Mouse (Mus musculus) intestine, embryonic 14.5 days (tissue): ENCODE results near the gene Cnih1. TPM values are rescaled to one million over a fixed set of nuclear protein-coding genes. Genes with fewer than 3 reads are reported as not detected.
A peak's percentile ranks its signal among the peaks of the same experiment; 100 is the strongest.

Experiments used
- ATAC-seq: fragments of 200-750 bp; cut with Nextera tagmentation; replicated peaks from 2 replicates; pipeline ENCODE4 v1.8.0; 2017; ENCODE audit warnings: low read depth, moderate number of reproducible peaks, moderate TSS enrichment, moderate library complexity; ENCODE audit not compliant: low FRiP score, low TSS enrichment
- DNase-seq: peaks from one replicate; pipeline ENCODE4 v3.0.0-alpha.2; 2018; ENCODE audit warnings: low spot score
- H3K27ac ChIP-seq: fragments of 300-500 bp; sonication (generic); 2 replicates; pipeline ENCODE4 v1.5.1; 2014; ENCODE audit warnings: low read depth, mild to moderate bottlenecking, control low read depth
- H3K27me3 ChIP-seq: fragments of 300-500 bp; sonication (generic); replicated peaks from 2 replicates; pipeline ENCODE4 v1.6.1; 2014; ENCODE audit warnings: low read length, control low read depth; ENCODE audit not compliant: control insufficient read depth, insufficient read depth
- H3K36me3 ChIP-seq: fragments of 300-500 bp; sonication (generic); 2 replicates; pipeline ENCODE4 v1.6.1; 2014; ENCODE audit warnings: low read length, control low read depth; ENCODE audit not compliant: control insufficient read depth, insufficient read depth
- H3K4me1 ChIP-seq: fragments of 300-500 bp; sonication (generic); replicated peaks from 2 replicates; pipeline ENCODE4 v1.6.1; 2014; ENCODE audit warnings: low read length, control low read depth, mixed read lengths; ENCODE audit not compliant: control insufficient read depth, insufficient read depth
- H3K4me2 ChIP-seq: fragments of 300-500 bp; sonication (generic); 2 replicates; pipeline ENCODE4 v1.6.1; 2014; ENCODE audit warnings: low read length
- H3K4me3 ChIP-seq: fragments of 300-500 bp; sonication (generic); 2 replicates; pipeline ENCODE4 v1.5.1; 2014; ENCODE audit warnings: low read depth, low read length, control low read depth, mixed read lengths
- H3K9ac ChIP-seq: fragments of 300-500 bp; sonication (generic); 2 replicates; pipeline ENCODE4 v1.6.1; 2014; ENCODE audit warnings: mild to moderate bottlenecking, low read length
- H3K9me3 ChIP-seq: fragments of 300-500 bp; sonication (generic); 2 replicates; pipeline ENCODE4 v1.6.1; 2016; ENCODE audit warnings: low read length, control low read depth; ENCODE audit not compliant: control insufficient read depth
- WGBS: fragments of 180-500 bp; shearing (Covaris S2); extraction: QIAGEN DNeasy Blood & Tissue Kit; methylation state at CpG from one replicate; pipeline ENCODE4 v1.1.7; 2014; 5-methylcytosine and 5-hydroxymethylcytosine counted together
- polyA plus RNA-seq: library from polyadenylated mRNA; unstranded; fragments of >200 nt; fragmentation: Nextera tagmentation; extraction: Ambion mirVana; gene quantifications from 2 replicates; pipeline ENCODE4 v1.2.1, GENCODE M21; 2014

The Cnih1 gene
- polyA plus RNA-seq, 1 experiment from 2014 or later, result 207 TPM

- WGBS, result 65% methylated on average over 3 of the region's 3 CpGs
- no peak for ATAC-seq
Measured at GRCm38 (mm10) chr14:46800684-46801345, 12.6 kb upstream of the Cnih1 start.

GRCm38 (mm10) chr14:46794157-46794556 lies 5.9 kb upstream of the Cnih1 start:
- WGBS, result 87% methylated on average over 5 of the region's 5 CpGs
- no peak for DNase-seq
- Histone ChIP-seq H3K4me2 (no peak overlapping the region), H3K4me1 (no peaks in the 10 kb centered on the region), H3K27ac (no peak overlapping the region), H3K27me3 (no peaks in the 10 kb centered on the region), H3K36me3 (no peaks in the 10 kb centered on the region), H3K9ac (no peak overlapping the region), H3K9me3 (0 out of 2 replicates have a peak, but pooled peaks cover under 1% of the 10 kb centered on the region), H3K4me3 (no peak overlapping the region)
- no peak for ATAC-seq

More at GRCm38 (mm10) chr14:46800684-46801345, 12.6 kb upstream of the Cnih1 start:
- H3K4me3 ChIP-seq, result no peak overlapping the region
- no peaks in the 10 kb centered on the region; the same call in 1 of the 2 replicates for H3K36me3 ChIP-seq
- no peak overlapping the region for H3K27ac ChIP-seq
- H3K4me1 ChIP-seq, result no peaks in the 10 kb centered on the region
- H3K27me3 ChIP-seq, result no peaks in the 10 kb centered on the region
- H3K4me2 ChIP-seq, result no peak overlapping the region
- H3K9ac ChIP-seq, result no peak overlapping the region
- 0 out of 2 replicates have a peak, but pooled peaks cover 2% of the 10 kb centered on the region for H3K9me3 ChIP-seq
- DNase-seq, result no peak

- H3K4me1 ChIP-seq, result peaks cover 10% of the 10 kb centered on the region
- no peak overlapping the region for H3K4me2 ChIP-seq
- no peak overlapping the region for H3K4me3 ChIP-seq
- ATAC-seq (no peak), DNase-seq (no peak)
- WGBS, result 92% methylated on average over 6 of the region's 6 CpGs
- no peaks in the 10 kb centered on the region for H3K27me3 ChIP-seq
- no peaks in the 10 kb centered on the region for H3K9me3 ChIP-seq
- no peaks in the 10 kb centered on the region for H3K36me3 ChIP-seq
- H3K27ac ChIP-seq, result no peak overlapping the region
- H3K9ac ChIP-seq, result no peak overlapping the region
Measured at GRCm38 (mm10) chr14:46790723-46791122, 2.5 kb upstream of the Cnih1 start.

- no peak for ATAC-seq
Measured at GRCm38 (mm10) chr14:46790303-46790702, 2.1 kb upstream of the Cnih1 start.

GRCm38 (mm10) chr14:46788505-46788901 lies 292 bp upstream of the Cnih1 start:
- 22% methylated on average over 8 of the region's 8 CpGs for WGBS
- peaks cover 6% of the 10 kb centered on the region for H3K36me3 ChIP-seq
- H3K9ac ChIP-seq, result 0 out of 2 replicates have a peak overlapping the region, but pooled peaks have one; percentile 1
- DNase-seq (no peak), ATAC-seq (0 out of 2 replicates have a peak, but pooled peaks have one; percentile 14)
- peak overlapping the region; percentile 97 for H3K27ac ChIP-seq
- peaks cover 10% of the 10 kb centered on the region for H3K4me1 ChIP-seq
- peak overlapping the region; percentile 95 for H3K4me3 ChIP-seq
- H3K9me3 ChIP-seq, result no peaks in the 10 kb centered on the region
- peak overlapping the region; percentile 39 for H3K4me2 ChIP-seq
- H3K27me3 ChIP-seq, result no peaks in the 10 kb centered on the region

More at GRCm38 (mm10) chr14:46790303-46790702, 2.1 kb upstream of the Cnih1 start:
- Histone ChIP-seq H3K27me3 (no peaks in the 10 kb centered on the region), H3K4me3 (no peak overlapping the region), H3K4me1 (peaks cover 10% of the 10 kb centered on the region), H3K9me3 (no peaks in the 10 kb centered on the region), H3K36me3 (no peaks in the 10 kb centered on the region), H3K9ac (no peak overlapping the region), H3K4me2 (no peak overlapping the region), H3K27ac (no peak overlapping the region)
- WGBS, result 76% methylated on average over 4 of the region's 4 CpGs
- DNase-seq, result peak; percentile 46

GRCm38 (mm10) chr14:46787454-46787786 lies 791 bp downstream of the Cnih1 start:
- peaks cover 10% of the 10 kb centered on the region for H3K4me1 ChIP-seq
- H3K9ac ChIP-seq, result peak overlapping the region; percentile 97
- WGBS, result 0% methylated on average over 11 of the region's 11 CpGs
- ATAC-seq (peak; percentile 6; the same call in 1 of the 2 replicates), DNase-seq (no peak)
- no peaks in the 10 kb centered on the region for H3K27me3 ChIP-seq
- H3K27ac ChIP-seq, result peak overlapping the region; percentile 97
- H3K9me3 ChIP-seq, result no peaks in the 10 kb centered on the region
- H3K36me3 ChIP-seq, result peaks cover 11% of the 10 kb centered on the region
- peak overlapping the region; percentile 84 for H3K4me2 ChIP-seq
- peak overlapping the region; percentile 95 for H3K4me3 ChIP-seq

- Histone ChIP-seq H3K4me2 (no peak overlapping the region), H3K9me3 (no peaks in the 10 kb centered on the region), H3K9ac (no peak overlapping the region), H3K36me3 (peaks cover 24% of the 10 kb centered on the region), H3K27ac (no peak overlapping the region), H3K4me3 (no peak overlapping the region), H3K4me1 (peaks cover 10% of the 10 kb centered on the region), H3K27me3 (no peaks in the 10 kb centered on the region)
- DNase-seq (no peak), ATAC-seq (no peak)
- WGBS, result 84% methylated on average over 5 of the region's 5 CpGs
Measured at GRCm38 (mm10) chr14:46785247-46785646, 3.0 kb downstream of the Cnih1 start.

- ATAC-seq (no peak), DNase-seq (no peak)
- no peak overlapping the region for H3K4me2 ChIP-seq
- H3K27me3 ChIP-seq, result no peaks in the 10 kb centered on the region
- peaks cover 10% of the 10 kb centered on the region for H3K4me1 ChIP-seq
- WGBS, result 88% methylated on average over 10 of the region's 10 CpGs
- H3K9ac ChIP-seq, result no peak overlapping the region
- H3K9me3 ChIP-seq, result peaks cover 7% of the 10 kb centered on the region
- H3K27ac ChIP-seq, result no peak overlapping the region
- peaks cover 42% of the 10 kb centered on the region for H3K36me3 ChIP-seq
- no peak overlapping the region for H3K4me3 ChIP-seq
Measured at GRCm38 (mm10) chr14:46783327-46783926, 4.8 kb downstream of the Cnih1 start.
